Mouse (Mus musculus): Measurements from ENCODE around the gene Zbed4. TPM values are rescaled to one million over a fixed set of nuclear protein-coding genes. Genes with fewer than 3 reads are reported as not detected.

Zbed4 gene
- polyA plus RNA-seq, 1 experiment from 2014 or later, result 13.4 TPM

DNA sequence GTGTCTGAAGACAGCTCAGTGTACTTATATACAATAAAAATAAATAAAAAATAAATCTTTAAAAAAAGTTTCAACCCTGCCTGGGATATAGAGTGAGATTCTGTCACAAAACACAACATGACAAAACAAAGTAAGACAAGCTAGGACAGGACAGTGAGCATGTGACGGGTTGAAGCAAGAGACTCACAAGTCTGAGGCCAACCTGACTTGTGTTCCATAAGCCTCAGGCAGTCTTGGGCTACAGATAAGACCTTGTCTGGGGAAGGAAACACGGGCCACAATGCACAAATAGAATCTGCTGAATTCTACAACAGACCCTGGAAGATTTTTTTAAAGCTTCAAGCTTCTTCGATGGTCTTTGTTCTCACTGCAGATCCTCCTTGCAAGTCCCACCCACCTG lies 24.3 kb upstream of the Zbed4 start:
- H3K27ac ChIP-seq (replicated peaks in 1 of 2; ENCODE audit: control insufficient read depth in 1 of 2, insufficient read depth in 1 of 2, low read depth in 2 of 2, low read length in 2 of 2), result no peak overlapping the region
- no peak overlapping the region for H3K4me2 ChIP-seq (ENCODE audit: low read length)
- H3K9me3 ChIP-seq (ENCODE audit: control insufficient read depth, low read length), result no peaks in the 10 kb centered on the region
- H3K9ac ChIP-seq (ENCODE audit: low read length), result no peak overlapping the region
- H3K36me3 ChIP-seq (ENCODE audit: control insufficient read depth, insufficient read depth, low read length), result peaks cover 76% of the 10 kb centered on the region
- no peak for ATAC-seq (ENCODE audit: insufficient number of reproducible peaks, insufficient read depth, low FRiP score, low read depth)
- H3K4me1 ChIP-seq (ENCODE audit: control insufficient read depth in 2 of 2, insufficient read depth in 2 of 2, low read length in 2 of 2), result peaks cover 6 to 17% of the 10 kb centered on the region in 2 experiments
- WGBS, result 63% methylated on average over 3 of the region's 3 CpGs
- H3K27me3 ChIP-seq (ENCODE audit: control insufficient read depth, insufficient read depth, low read length), result no peaks in the 10 kb centered on the region
- H3K4me3 ChIP-seq (ENCODE audit: control insufficient read depth in 1 of 2, insufficient read depth in 1 of 2, low read depth in 1 of 2, low read length in 2 of 2), result no peak overlapping the region

- H3K27me3 ChIP-seq (ENCODE audit: control insufficient read depth, insufficient read depth, low read length), result no peaks in the 10 kb centered on the region
- no peak overlapping the region for H3K4me3 ChIP-seq (ENCODE audit: control insufficient read depth in 1 of 2, insufficient read depth in 1 of 2, low read depth in 1 of 2, low read length in 2 of 2)
- no peak overlapping the region for H3K27ac ChIP-seq (replicated peaks in 1 of 2; ENCODE audit: control insufficient read depth in 1 of 2, insufficient read depth in 1 of 2, low read depth in 2 of 2, low read length in 2 of 2)
- peaks cover 42% of the 10 kb centered on the region for H3K36me3 ChIP-seq (ENCODE audit: control insufficient read depth, insufficient read depth, low read length)
- WGBS, result 66% methylated on average over 3 of the region's 3 CpGs
- H3K4me2 ChIP-seq (ENCODE audit: low read length), result no peak overlapping the region
- no peaks in the 10 kb centered on the region for H3K9me3 ChIP-seq (ENCODE audit: control insufficient read depth, low read length)
- ATAC-seq (ENCODE audit: insufficient number of reproducible peaks, insufficient read depth, low FRiP score, low read depth), result no peak
- no peak overlapping the region for H3K9ac ChIP-seq (ENCODE audit: low read length)
- H3K4me1 ChIP-seq (ENCODE audit: control insufficient read depth in 2 of 2, insufficient read depth in 2 of 2, low read length in 2 of 2), result peaks cover 12 to 28% of the 10 kb centered on the region in 2 experiments
Observed at GRCm38 (mm10) chr15:88730717-88731116, 20.7 kb upstream of the Zbed4 start.

- H3K4me1 ChIP-seq (ENCODE audit: control insufficient read depth in 2 of 2, insufficient read depth in 2 of 2, low read length in 2 of 2), result peaks cover 12 to 28% of the 10 kb centered on the region in 2 experiments
- H3K9ac ChIP-seq (ENCODE audit: low read length), result peak overlapping the region; percentile 99
- peak overlapping the region; percentile 94 for H3K4me2 ChIP-seq (ENCODE audit: low read length)
- peak overlapping the region; percentile 82 to 100 for H3K4me3 ChIP-seq (ENCODE audit: control insufficient read depth in 1 of 2, insufficient read depth in 1 of 2, low read depth in 1 of 2, low read length in 2 of 2)
- no peaks in the 10 kb centered on the region for H3K9me3 ChIP-seq (ENCODE audit: control insufficient read depth, low read length)
- ATAC-seq (ENCODE audit: insufficient number of reproducible peaks, insufficient read depth, low FRiP score, low read depth), result no peak
- peaks cover 29% of the 10 kb centered on the region for H3K36me3 ChIP-seq (ENCODE audit: control insufficient read depth, insufficient read depth, low read length)
- 19% methylated on average over 15 of the region's 15 CpGs for WGBS
- no peaks in the 10 kb centered on the region for H3K27me3 ChIP-seq (ENCODE audit: control insufficient read depth, insufficient read depth, low read length)
- H3K27ac ChIP-seq (replicated peaks in 1 of 2; ENCODE audit: control insufficient read depth in 1 of 2, insufficient read depth in 1 of 2, low read depth in 2 of 2, low read length in 2 of 2), result peak overlapping the region in 1 of 2 experiments; percentile 91; a peak in 2 of 4 replicates
Observed at GRCm38 (mm10) chr15:88732405-88733020, 18.9 kb upstream of the Zbed4 start.

DNA sequence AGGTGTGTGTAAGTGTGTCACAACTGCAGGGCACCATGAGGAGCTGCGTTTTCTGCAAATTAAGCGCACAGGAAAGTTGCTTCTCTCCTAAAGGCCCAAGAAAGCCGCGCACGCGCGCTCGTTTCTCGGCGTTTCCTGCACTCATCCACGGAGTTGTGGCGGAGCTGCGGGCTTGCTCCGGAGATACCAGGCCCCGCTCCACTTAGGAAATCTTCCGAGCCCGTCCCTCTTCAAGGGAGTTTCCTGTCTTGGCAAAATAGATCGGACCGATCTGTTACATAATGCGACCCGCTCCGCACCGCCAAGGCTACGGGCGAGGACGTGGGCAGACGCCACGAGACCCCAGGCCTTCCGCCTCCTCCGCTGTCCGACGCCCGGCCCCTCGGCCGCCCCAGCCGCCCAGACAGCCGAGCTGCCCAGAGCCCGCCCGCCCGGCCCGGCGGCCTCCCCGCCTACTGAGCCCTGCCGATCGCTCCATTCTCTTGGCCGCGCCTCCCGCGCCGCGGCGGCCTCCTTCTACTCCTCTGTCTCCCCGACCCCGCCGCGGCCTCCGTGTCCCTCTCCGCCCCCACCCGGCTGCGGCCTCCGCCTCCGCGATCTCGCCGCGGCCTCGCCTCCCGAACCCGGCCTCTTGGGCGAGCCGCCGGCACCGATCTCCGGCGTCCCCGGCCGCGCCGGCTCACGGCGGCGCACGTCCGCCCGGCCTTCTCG lies 18.3 kb upstream of the Zbed4 start:
- Histone ChIP-seq H3K4me2 (ENCODE audit: low read length) (peak overlapping the region; percentile 94), H3K36me3 (ENCODE audit: control insufficient read depth, insufficient read depth, low read length) (peaks cover 25% of the 10 kb centered on the region), H3K4me1 (ENCODE audit: control insufficient read depth in 2 of 2, insufficient read depth in 2 of 2, low read length in 2 of 2) (peaks cover 12 to 28% of the 10 kb centered on the region in 2 experiments), H3K9ac (ENCODE audit: low read length) (peak overlapping the region; percentile 99), H3K9me3 (ENCODE audit: control insufficient read depth, low read length) (no peaks in the 10 kb centered on the region), H3K4me3 (ENCODE audit: control insufficient read depth in 1 of 2, insufficient read depth in 1 of 2, low read depth in 1 of 2, low read length in 2 of 2) (peak overlapping the region; percentile 82 to 100), H3K27me3 (ENCODE audit: control insufficient read depth, insufficient read depth, low read length) (no peaks in the 10 kb centered on the region), H3K27ac (replicated peaks in 1 of 2; ENCODE audit: control insufficient read depth in 1 of 2, insufficient read depth in 1 of 2, low read depth in 2 of 2, low read length in 2 of 2) (peak overlapping the region; percentile 54 to 91)
- peak; percentile 62 for ATAC-seq (ENCODE audit: insufficient number of reproducible peaks, insufficient read depth, low FRiP score, low read depth)
- 0% methylated on average over 72 of the region's 86 CpGs for WGBS

- ATAC-seq (ENCODE audit: insufficient number of reproducible peaks, insufficient read depth, low FRiP score, low read depth), result peak; percentile 74
- Histone ChIP-seq H3K4me2 (ENCODE audit: low read length) (peak within 1 kb of the TSS; percentile 94), H3K4me1 (ENCODE audit: control insufficient read depth in 2 of 2, insufficient read depth in 2 of 2, low read length in 2 of 2) (peaks cover 12 to 28% of the 10 kb centered on the region in 2 experiments), H3K4me3 (ENCODE audit: control insufficient read depth in 1 of 2, insufficient read depth in 1 of 2, low read depth in 1 of 2, low read length in 2 of 2) (peak within 1 kb of the TSS; percentile 82 to 100), H3K27me3 (ENCODE audit: control insufficient read depth, insufficient read depth, low read length) (no peaks in the 10 kb centered on the region), H3K36me3 (ENCODE audit: control insufficient read depth, insufficient read depth, low read length) (peaks cover 17% of the 10 kb centered on the region), H3K9me3 (ENCODE audit: control insufficient read depth, low read length) (no peaks in the 10 kb centered on the region), H3K9ac (ENCODE audit: low read length) (peak within 1 kb of the TSS; percentile 99), H3K27ac (replicated peaks in 1 of 2; ENCODE audit: control insufficient read depth in 1 of 2, insufficient read depth in 1 of 2, low read depth in 2 of 2, low read length in 2 of 2) (peak within 1 kb of the TSS; percentile 54 to 91)
- WGBS, result under 1% methylated on average over 89 of the region's 103 CpGs
Observed at GRCm38 (mm10) chr15:88733834-88734571, 17.5 kb upstream of the Zbed4 start, which contains the start of gene Brd1. Gene Brd1, minus strand, starts transcription at chr15:88734233.

DNA sequence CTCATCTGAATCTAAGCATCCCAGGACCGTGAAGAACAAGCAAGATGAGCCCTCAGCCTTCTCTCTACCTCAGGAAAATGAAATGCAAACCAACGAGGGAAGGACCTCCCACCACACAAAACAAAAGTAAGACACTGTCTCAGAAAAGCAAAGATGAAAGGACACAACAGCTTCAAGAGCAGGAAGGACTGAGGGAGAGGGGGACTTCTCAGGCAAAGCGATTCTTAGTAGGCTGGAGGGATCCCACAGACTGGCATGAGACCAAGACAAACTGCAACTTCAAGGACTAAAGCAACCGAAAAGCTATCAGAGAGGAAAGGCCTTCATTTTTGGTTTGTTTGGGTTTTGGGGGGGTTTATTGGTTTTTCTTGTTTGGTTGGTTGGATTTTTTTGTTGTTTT lies 15.3 kb upstream of the Zbed4 start:
- no peak overlapping the region for H3K4me3 ChIP-seq (ENCODE audit: control insufficient read depth in 1 of 2, insufficient read depth in 1 of 2, low read depth in 1 of 2, low read length in 2 of 2)
- no peak overlapping the region for H3K4me2 ChIP-seq (ENCODE audit: low read length)
- H3K36me3 ChIP-seq (ENCODE audit: control insufficient read depth, insufficient read depth, low read length), result no peaks in the 10 kb centered on the region
- no peaks in the 10 kb centered on the region for H3K27me3 ChIP-seq (ENCODE audit: control insufficient read depth, insufficient read depth, low read length)
- WGBS, result 59% methylated on average over 4 of the region's 4 CpGs
- H3K27ac ChIP-seq (replicated peaks in 1 of 2; ENCODE audit: control insufficient read depth in 1 of 2, insufficient read depth in 1 of 2, low read depth in 2 of 2, low read length in 2 of 2), result no peak overlapping the region
- H3K9ac ChIP-seq (ENCODE audit: low read length), result no peak overlapping the region
- H3K4me1 ChIP-seq (ENCODE audit: control insufficient read depth in 2 of 2, insufficient read depth in 2 of 2, low read length in 2 of 2), result peaks cover 9 to 21% of the 10 kb centered on the region in 2 experiments
- ATAC-seq (ENCODE audit: insufficient number of reproducible peaks, insufficient read depth, low FRiP score, low read depth), result no peak
- H3K9me3 ChIP-seq (ENCODE audit: control insufficient read depth, low read length), result no peaks in the 10 kb centered on the region

GRCm38 (mm10) chr15:88738466-88738865 lies 13.0 kb upstream of the Zbed4 start:
- Histone ChIP-seq H3K4me1 (ENCODE audit: control insufficient read depth in 2 of 2, insufficient read depth in 2 of 2, low read length in 2 of 2) (peaks cover 2 to 4% of the 10 kb centered on the region in 2 experiments; a peak in 2 of 4 replicates), H3K9me3 (ENCODE audit: control insufficient read depth, low read length) (no peaks in the 10 kb centered on the region), H3K27ac (replicated peaks in 1 of 2; ENCODE audit: control insufficient read depth in 1 of 2, insufficient read depth in 1 of 2, low read depth in 2 of 2, low read length in 2 of 2) (no peak overlapping the region), H3K9ac (ENCODE audit: low read length) (no peak overlapping the region), H3K27me3 (ENCODE audit: control insufficient read depth, insufficient read depth, low read length) (no peaks in the 10 kb centered on the region), H3K36me3 (ENCODE audit: control insufficient read depth, insufficient read depth, low read length) (no peaks in the 10 kb centered on the region), H3K4me3 (ENCODE audit: control insufficient read depth in 1 of 2, insufficient read depth in 1 of 2, low read depth in 1 of 2, low read length in 2 of 2) (no peak overlapping the region), H3K4me2 (ENCODE audit: low read length) (no peak overlapping the region)
- ATAC-seq (ENCODE audit: insufficient number of reproducible peaks, insufficient read depth, low FRiP score, low read depth), result no peak
- WGBS, result 74% methylated on average over 2 of the region's 2 CpGs
